Mouse (Mus musculus) testis, adult 2 months (tissue): ENCODE results near the gene Gm9821. TPM values are rescaled to one million over a fixed set of nuclear protein-coding genes. Genes with fewer than 3 reads are reported as not detected.
A peak's percentile ranks its signal among the peaks of the same experiment; 100 is the strongest.

Experiments
- H3K27ac ChIP-seq: fragments of 200-500 bp; 2 replicates; pipeline ENCODE4 v1.5.1; 2012; ENCODE audit warnings: low read depth, low read length; ENCODE audit not compliant: control insufficient read depth, insufficient read depth
- H3K27me3 ChIP-seq: fragments of 200-500 bp; 2 replicates; pipeline ENCODE4 v1.6.1; 2012; ENCODE audit warnings: mild to moderate bottlenecking, low read length, moderate library complexity; ENCODE audit not compliant: control insufficient read depth, insufficient read depth
- H3K36me3 ChIP-seq: fragments of 200-500 bp; 2 replicates; pipeline ENCODE4 v1.6.1; 2012; ENCODE audit warnings: mild to moderate bottlenecking, low read length; ENCODE audit not compliant: control insufficient read depth, insufficient read depth
- H3K4me1 ChIP-seq: fragments of 200-500 bp; 2 replicates; pipeline ENCODE4 v1.6.1; 2012; ENCODE audit warnings: low read length; ENCODE audit not compliant: control insufficient read depth, insufficient read depth
- H3K4me3 ChIP-seq: fragments of 200-500 bp; 2 replicates; pipeline ENCODE4 v1.5.1; 2012; ENCODE audit warnings: low read depth, mild to moderate bottlenecking, low read length, moderate library complexity, mixed read lengths; ENCODE audit not compliant: control insufficient read depth
- CTCF ChIP-seq: fragments of 200-500 bp; IDR thresholded peaks from 2 replicates; pipeline ENCODE4 v1.5.1; 2012; ENCODE audit warnings: low read depth, mild to moderate bottlenecking, inconsistent platforms, low read length, moderate library complexity; ENCODE audit not compliant: control insufficient read depth, insufficient read depth, insufficient replicate concordance
- POLR2A ChIP-seq: fragments of 200-500 bp; IDR thresholded peaks from 2 replicates; pipeline ENCODE4 v1.6.1; 2012; ENCODE audit warnings: low read depth, mild to moderate bottlenecking, inconsistent platforms, low read length, moderate library complexity; ENCODE audit not compliant: control insufficient read depth
- polyA plus RNA-seq: library from polyadenylated mRNA; depleted of rRNA; stranded (reverse); fragments of >200 nt; gene quantifications from 2 replicates; pipeline ENCODE4 v1.2.3, GENCODE M21; 2012

Gm9821 gene
- polyA plus RNA-seq, 1 experiment, result not detected

GRCm38 (mm10) chr2:91950275-91951085 lies 5.0 kb downstream of the Gm9821 start:
- Histone ChIP-seq H3K4me3 (no peak overlapping the region), H3K27ac (no peak overlapping the region), H3K36me3 (no peaks in the 10 kb centered on the region), H3K4me1 (peaks cover 7% of the 10 kb centered on the region), H3K27me3 (no peaks in the 10 kb centered on the region)
- TF ChIP-seq CTCF (no peak), POLR2A (no peak)

GRCm38 (mm10) chr2:91953825-91954224 lies 8.3 kb downstream of the Gm9821 start:
- TF ChIP-seq CTCF, result no peak
- TF ChIP-seq POLR2A, result no peak

GRCm38 (mm10) chr2:91955121-91955591 lies 9.7 kb downstream of the Gm9821 start:
- no peak overlapping the region; the same call in 1 of the 2 replicates for H3K27ac ChIP-seq
- no peaks in the 10 kb centered on the region for H3K36me3 ChIP-seq
- H3K27me3 ChIP-seq, result no peaks in the 10 kb centered on the region
- TF ChIP-seq POLR2A (peak; percentile 64; the same call in 1 of the 2 replicates), CTCF (no peak)
- H3K4me1 ChIP-seq, result peaks cover 9% of the 10 kb centered on the region
- H3K4me3 ChIP-seq, result peak overlapping the region; percentile 36

More at GRCm38 (mm10) chr2:91953825-91954224, 8.3 kb downstream of the Gm9821 start:
- H3K27me3 ChIP-seq, result no peaks in the 10 kb centered on the region
- H3K4me3 ChIP-seq, result no peak overlapping the region
- H3K4me1 ChIP-seq, result peaks cover 9% of the 10 kb centered on the region
- H3K27ac ChIP-seq, result no peak overlapping the region
- H3K36me3 ChIP-seq, result no peaks in the 10 kb centered on the region

GRCm38 (mm10) chr2:91955875-91956274 lies 10.4 kb downstream of the Gm9821 start:
- TF ChIP-seq CTCF, result no peak
- no peak for TF ChIP-seq POLR2A
- Histone ChIP-seq H3K27me3 (no peaks in the 10 kb centered on the region), H3K4me1 (peaks cover 9% of the 10 kb centered on the region), H3K27ac (no peak overlapping the region), H3K36me3 (no peaks in the 10 kb centered on the region), H3K4me3 (no peak overlapping the region)

DNA sequence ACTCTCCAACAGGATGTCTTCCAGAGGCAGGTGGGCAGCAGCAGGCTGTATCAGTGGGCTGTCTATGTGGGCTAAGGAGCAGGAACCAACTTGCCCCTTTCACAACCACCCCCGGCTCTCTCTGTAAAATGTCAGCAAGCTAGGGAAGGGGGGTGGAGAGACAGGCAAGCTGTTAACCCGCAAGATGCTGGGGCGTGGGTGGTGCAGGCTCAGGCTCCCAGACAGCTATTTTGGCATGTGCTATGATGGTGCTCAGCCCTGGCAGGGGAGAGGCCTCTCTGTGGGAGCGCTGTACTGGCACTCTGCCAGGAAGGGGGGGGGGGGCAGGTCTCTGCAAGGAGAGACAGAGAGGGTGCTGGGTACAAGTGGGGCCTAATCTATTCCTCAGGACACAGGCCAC lies 11.6 kb downstream of the Gm9821 start:
- Histone ChIP-seq H3K27ac (no peak overlapping the region), H3K4me1 (peaks cover 9% of the 10 kb centered on the region), H3K4me3 (no peak overlapping the region), H3K36me3 (no peaks in the 10 kb centered on the region), H3K27me3 (no peaks in the 10 kb centered on the region)
- TF ChIP-seq POLR2A (no peak), CTCF (no peak)

- Histone ChIP-seq H3K4me1 (peaks cover 14% of the 10 kb centered on the region), H3K27ac (no peak overlapping the region), H3K36me3 (no peaks in the 10 kb centered on the region), H3K4me3 (no peak overlapping the region), H3K27me3 (no peaks in the 10 kb centered on the region)
- TF ChIP-seq CTCF (no peak), POLR2A (no peak)
Measured at GRCm38 (mm10) chr2:91958049-91958448, 12.5 kb downstream of the Gm9821 start.

DNA sequence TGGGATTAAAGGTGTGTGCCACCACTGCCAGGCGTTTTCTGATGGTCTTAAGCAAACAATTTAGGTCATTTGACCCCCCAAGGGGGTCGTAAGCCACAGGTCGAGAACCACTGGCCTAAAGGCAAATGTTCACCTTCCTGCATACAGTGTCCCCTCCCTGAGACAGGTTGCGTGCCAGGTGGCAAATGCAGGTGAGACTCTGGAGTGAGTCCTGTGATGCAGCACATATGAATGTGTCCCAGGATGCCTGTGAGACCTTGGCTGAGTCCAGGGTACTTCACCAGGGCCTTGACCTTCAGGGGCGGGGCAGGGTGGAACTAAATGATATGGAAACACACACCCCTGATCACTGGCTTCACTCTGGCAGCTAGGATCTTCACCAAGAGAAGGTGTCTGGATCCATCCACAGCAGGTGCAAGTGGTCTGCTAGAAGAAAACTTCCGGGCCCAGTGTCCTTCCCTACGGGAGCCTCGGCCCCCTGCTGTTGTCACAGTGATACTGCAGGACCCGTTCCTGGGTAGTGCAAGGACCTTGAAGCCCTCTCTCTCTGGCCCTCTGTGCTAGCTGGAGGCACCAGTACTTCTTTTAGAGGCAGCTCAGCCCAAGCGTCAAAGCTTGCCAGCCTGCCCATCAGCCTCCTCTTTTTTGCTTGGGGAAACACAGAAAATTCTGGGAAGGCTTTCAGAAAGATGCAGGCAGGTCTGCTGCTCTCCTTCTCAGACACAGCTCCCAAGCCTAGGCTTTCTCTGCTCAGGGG lies 13.4 kb downstream of the Gm9821 start:
- TF ChIP-seq POLR2A (no peak), CTCF (peak; percentile 41; the same call in 1 of the 2 replicates)
- Histone ChIP-seq H3K4me1 (peaks cover 13% of the 10 kb centered on the region), H3K27ac (no peak overlapping the region), H3K36me3 (no peaks in the 10 kb centered on the region), H3K4me3 (no peak overlapping the region), H3K27me3 (no peaks in the 10 kb centered on the region)
